Mouse (Mus musculus) adrenal gland, adult 2 months (tissue): ENCODE measurements at regions not wholly inside any gene's neighbourhood (a gene's known extent, or its start where the extent isn't known, plus 50 kb on each side); places are given as distances from the start of the nearest gene placed in this dataset.
"Not testable (repeated sequence)": the region's sequence is repeated elsewhere in the genome, so short reads cannot be mapped to it uniquely, and the experiment has no call there.

ENCODE experiments used
- DNase-seq: peaks from one replicate; pipeline ENCODE4 v3.0.0; 2021

DNA sequence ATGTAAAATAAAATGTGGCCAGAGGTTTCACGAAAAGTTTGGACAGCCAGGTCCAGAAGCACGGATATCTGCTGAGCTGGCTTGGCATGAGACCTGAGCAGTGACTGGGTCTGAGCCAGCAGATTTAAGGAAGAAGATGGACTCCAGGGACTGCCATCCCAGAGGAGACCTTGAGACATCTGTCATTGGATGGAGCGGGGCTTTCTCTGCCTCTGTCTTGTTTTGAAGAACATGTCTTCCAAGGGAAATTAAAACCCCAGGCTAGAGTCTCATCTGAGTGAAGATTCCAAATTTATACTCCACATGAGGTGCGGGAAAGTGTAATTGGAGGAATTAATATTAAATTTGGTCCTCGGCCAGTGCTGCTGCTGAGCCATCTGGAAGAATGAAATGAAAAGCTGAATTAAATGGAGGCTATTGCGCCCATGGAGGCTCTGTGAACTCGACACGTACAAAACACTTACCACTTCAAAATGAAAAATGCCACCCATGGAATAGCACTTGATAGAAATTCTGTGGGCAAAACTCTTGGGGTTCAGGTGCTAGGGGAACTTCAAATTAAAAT lies 129.8 kb upstream of the Adcy2 start:
- DNase-seq: no peak

DNA sequence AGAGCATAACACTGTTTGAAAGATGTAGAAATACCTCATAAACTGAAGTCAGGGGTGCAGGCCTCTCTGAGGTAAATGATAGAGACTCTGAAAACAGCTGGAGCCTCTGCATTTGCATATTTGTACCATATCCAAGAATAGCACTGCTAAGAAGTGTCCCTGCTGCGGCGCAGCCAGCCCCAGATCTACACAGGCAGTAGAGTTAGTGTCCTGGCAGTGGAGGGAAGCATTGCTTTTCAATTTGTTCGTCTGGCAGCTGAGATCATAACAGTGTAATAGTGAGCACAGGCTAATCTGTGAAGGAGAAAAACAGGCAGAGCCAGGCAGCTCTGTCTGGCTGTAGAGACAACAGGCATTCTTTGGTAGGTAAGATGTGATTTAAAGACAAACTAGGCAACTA lies 128.2 kb upstream of the Adcy2 start:
- DNase-seq: no peak

GRCm38 (mm10) chr13:69118743-69119142 lies 119.4 kb upstream of the Adcy2 start:
- DNase-seq: not testable (repeated sequence)

- DNase-seq: no peak
Observed at GRCm38 (mm10) chr13:69109168-69109567, 109.8 kb upstream of the Adcy2 start.

DNA sequence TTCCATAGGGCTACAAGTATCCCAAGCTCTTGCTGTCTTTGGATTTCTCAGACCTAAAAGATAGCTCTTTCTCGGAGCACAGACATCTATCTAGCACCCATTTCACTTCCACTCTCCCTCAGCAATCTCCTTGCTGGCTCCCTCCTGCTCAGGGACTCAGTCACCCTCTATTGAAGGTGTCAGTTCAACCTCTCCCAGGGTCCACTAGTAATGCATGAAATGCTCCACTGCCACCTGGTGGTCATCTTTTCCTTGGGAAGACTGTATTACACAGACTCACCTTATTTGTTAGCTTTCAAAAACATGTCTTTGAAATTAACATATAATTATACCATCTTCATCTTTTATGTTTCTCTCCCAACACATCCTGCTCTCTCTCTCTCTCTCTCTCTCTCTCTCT lies 87.3 kb upstream of the Adcy2 start:
- DNase-seq: peak; percentile 46

GRCm38 (mm10) chr13:69070336-69070735 lies 71.0 kb upstream of the Adcy2 start:
- no peak for DNase-seq

- no peak for DNase-seq
Observed at GRCm38 (mm10) chr13:69069817-69070216, 70.5 kb upstream of the Adcy2 start.

- no peak for DNase-seq
Observed at GRCm38 (mm10) chr13:69066636-69067035, 67.3 kb upstream of the Adcy2 start.

DNA sequence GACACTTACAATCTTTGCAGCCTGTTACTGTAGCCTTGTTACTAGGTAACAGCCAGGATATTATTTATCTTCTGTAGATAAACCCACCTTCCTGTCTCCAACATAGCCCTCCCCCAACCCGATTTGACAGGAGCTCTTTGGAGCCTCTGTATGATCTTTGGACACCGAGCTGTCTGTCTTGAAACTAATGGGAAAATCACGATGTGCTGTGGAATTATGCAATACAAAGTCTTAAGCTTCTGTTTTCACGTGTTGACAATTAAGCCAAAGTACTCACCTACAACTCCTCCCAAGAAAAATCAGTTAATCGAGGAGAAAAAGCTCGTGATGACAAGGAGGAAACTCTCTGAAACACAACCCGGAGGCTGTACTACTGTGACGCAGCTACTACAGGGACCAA lies 65.9 kb upstream of the Adcy2 start:
- DNase-seq: no peak

DNA sequence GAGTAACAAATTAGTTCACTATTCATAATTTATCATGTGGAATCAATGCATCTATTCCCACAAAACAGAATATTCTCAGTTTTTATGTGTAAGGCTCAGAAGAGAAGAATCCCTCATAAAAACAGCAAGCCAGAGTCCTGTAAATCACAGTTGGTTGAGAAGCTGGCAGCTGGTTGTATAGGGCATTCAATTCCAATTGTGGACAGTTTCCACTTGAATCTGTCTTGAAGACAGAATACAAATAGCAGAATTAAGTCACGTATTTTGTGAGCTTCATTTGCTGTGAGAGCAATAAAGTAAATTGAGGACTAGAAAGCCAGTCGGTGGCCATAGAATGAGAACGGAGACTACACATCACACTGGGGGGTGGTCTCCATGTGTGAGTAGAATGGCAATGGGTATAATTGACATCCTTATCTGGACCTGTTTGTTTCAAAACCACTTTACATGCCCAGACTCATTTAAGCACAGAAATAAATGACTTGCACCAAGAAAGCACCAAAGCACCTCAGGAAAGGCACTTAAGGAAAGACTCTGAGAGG lies 63.4 kb upstream of the Adcy2 start:
- DNase-seq: no peak

- no peak for DNase-seq
Observed at GRCm38 (mm10) chr13:69061436-69061835, 62.1 kb upstream of the Adcy2 start.
